Mouse (Mus musculus): ENCODE results near the gene Lpcat2.

GRCm38 (mm10) chr8:92875795-92876194 lies 20.7 kb downstream of the Lpcat2 start:
- no peak for TF ChIP-seq POLR2A (IDR thresholded peaks at IDR 0.05; ENCODE audit: borderline replicate concordance, control insufficient read depth, low read depth, low read length)
- TF ChIP-seq CTCF (IDR thresholded peaks at IDR 0.05; ENCODE audit: control insufficient read depth, insufficient read depth, low read length): no peak
